Mouse (Mus musculus) heart, embryonic 10.5 days (tissue): ENCODE data around the gene Gm39566. TPM values are rescaled to one million over a fixed set of nuclear protein-coding genes. Genes with fewer than 3 reads are reported as not detected.
A peak's percentile ranks its signal among the peaks of the same experiment; 100 is the strongest.

Experiments used
- DNase-seq: peaks from one replicate; pipeline ENCODE4 v3.0.0-alpha.2; 2017; ENCODE audit warnings: low spot score
- H3K27ac ChIP-seq: fragments of 300-500 bp; sonication (generic); 2 replicates; pipeline ENCODE4 v1.5.1; 2016; ENCODE audit warnings: mild to moderate bottlenecking
- H3K27me3 ChIP-seq: fragments of 300-500 bp; sonication (generic); 2 replicates; pipeline ENCODE4 v1.6.1; 2016; ENCODE audit warnings: mild to moderate bottlenecking; ENCODE audit not compliant: poor library complexity, insufficient read depth, severe bottlenecking
- H3K36me3 ChIP-seq: fragments of 300-500 bp; sonication (generic); 2 replicates; pipeline ENCODE4 v1.6.1; 2016; ENCODE audit warnings: mild to moderate bottlenecking, moderate library complexity
- H3K4me1 ChIP-seq: fragments of 300-500 bp; sonication (generic); 2 replicates; pipeline ENCODE4 v1.6.1; 2016; ENCODE audit warnings: mild to moderate bottlenecking
- H3K4me3 ChIP-seq: fragments of 300-500 bp; sonication (generic); 2 replicates; pipeline ENCODE4 v1.5.1; 2016; ENCODE audit warnings: mild to moderate bottlenecking, moderate library complexity
- H3K9me3 ChIP-seq: fragments of 300-500 bp; sonication (generic); 2 replicates; pipeline ENCODE4 v1.6.1; 2016; ENCODE audit warnings: mild to moderate bottlenecking, moderate library complexity
- WGBS: fragments of 180-500 bp; shearing (Covaris S2); methylation state at CpG from one replicate; pipeline ENCODE4 v1.1.7; 2016; 5-methylcytosine and 5-hydroxymethylcytosine counted together
- polyA plus RNA-seq: library from polyadenylated mRNA; unstranded; fragments of >200 nt; fragmentation: Nextera tagmentation; extraction: Ambion mirVana; gene quantifications from 2 replicates; pipeline ENCODE4 v1.2.1, GENCODE M21; 2016

Gm39566 gene
- polyA plus RNA-seq, 1 experiment from 2014 or later = not detected

DNA sequence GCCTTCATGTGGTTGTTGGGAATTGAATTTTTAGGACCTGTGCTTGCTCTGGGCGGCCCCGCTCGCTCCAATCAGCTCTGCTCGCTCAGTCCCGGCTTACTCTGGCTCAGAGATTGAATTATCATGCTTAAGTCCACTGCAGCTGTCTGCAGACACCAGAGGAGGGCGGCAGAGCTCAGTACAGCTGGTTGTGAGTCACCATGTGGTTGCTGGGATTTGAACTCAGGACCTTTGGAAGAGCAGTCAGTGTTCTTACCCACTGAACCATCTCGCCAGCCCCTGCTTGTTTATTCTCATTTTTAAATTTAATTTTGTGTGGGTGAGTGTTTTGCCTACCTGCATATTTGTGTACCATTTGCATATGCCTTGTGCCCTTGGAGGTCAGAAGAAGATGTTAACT lies 51.5 kb downstream of the Gm39566 start:
- DNase-seq = no peak
- Histone ChIP-seq H3K4me3 (no peak overlapping the region), H3K9me3 (no peaks in the 10 kb centered on the region), H3K27ac (no peak overlapping the region), H3K36me3 (no peaks in the 10 kb centered on the region), H3K4me1 (peaks cover 51% of the 10 kb centered on the region), H3K27me3 (no peaks in the 10 kb centered on the region)
- 67% methylated on average over 7 of the region's 7 CpGs for WGBS

GRCm38 (mm10) chr11:69761868-69762267 lies 53.2 kb downstream of the Gm39566 start, which contains the start of gene Slc35g3:
Gene Slc35g3 (minus strand): TSS chr11:69761968.
- Histone ChIP-seq H3K27me3 (no peaks in the 10 kb centered on the region), H3K4me3 (no peak within 1 kb of the TSS), H3K9me3 (no peaks in the 10 kb centered on the region), H3K27ac (peak within 1 kb of the TSS; percentile 97; the same call in 1 of the 2 replicates), H3K4me1 (peaks cover 43% of the 10 kb centered on the region), H3K36me3 (no peaks in the 10 kb centered on the region)
- 68% methylated on average over 1 of the region's 1 CpGs for WGBS
- peak; percentile 39 for DNase-seq

Other genes with a start within 250 kb of the Gm39566 start
- gene Wrap53, start 235.0 kb downstream of the Gm39566 start, polyA plus RNA-seq = 27.2 and 32.4 TPM in 2 replicates
- 104 and 161 TPM in 2 replicates for gene Trp53, start 234.9 kb downstream of the Gm39566 start, polyA plus RNA-seq
- 15.6 and 24.1 TPM in 2 replicates for gene Atp1b2, start 209.4 kb downstream of the Gm39566 start, polyA plus RNA-seq
- 0.25 and 7.5 TPM in 2 replicates for gene Shbg, start 197.4 kb downstream of the Gm39566 start, polyA plus RNA-seq
- gene Sat2, start 193.3 kb downstream of the Gm39566 start, polyA plus RNA-seq = 18.8 and 21.8 TPM in 2 replicates
- 31.5 and 44.7 TPM in 2 replicates for gene Fxr2, start 182.3 kb downstream of the Gm39566 start, polyA plus RNA-seq
- gene Sox15, start 160.0 kb downstream of the Gm39566 start, polyA plus RNA-seq = 0.15 TPM in 1 of 2 replicates, not detected in the other
- gene Mpdu1, start 152.7 kb downstream of the Gm39566 start, polyA plus RNA-seq = 62.1 and 63.7 TPM in 2 replicates
- gene Cd68, start 149.1 kb downstream of the Gm39566 start, polyA plus RNA-seq = 2.0 and 4.4 TPM in 2 replicates
- gene Eif4a1, start 142.9 kb downstream of the Gm39566 start, polyA plus RNA-seq = 481 and 586 TPM in 2 replicates
- 95.3 and 108 TPM in 2 replicates for gene Senp3, start 133.2 kb downstream of the Gm39566 start, polyA plus RNA-seq
- 0.25 TPM in 1 of 2 replicates, not detected in the other for gene Tnfsf13, start 129.5 kb downstream of the Gm39566 start, polyA plus RNA-seq
- gene Tnfsf12, start 119.4 kb downstream of the Gm39566 start, polyA plus RNA-seq = 3.0 and 4.7 TPM in 2 replicates
- 1.8 and 2.2 TPM in 2 replicates for gene Tnfsfm13, start 119.2 kb downstream of the Gm39566 start, polyA plus RNA-seq
- gene Polr2a, start 56.7 kb downstream of the Gm39566 start, polyA plus RNA-seq = 24.9 and 29.6 TPM in 2 replicates
- gene Slc35g3, start 53.3 kb downstream of the Gm39566 start, polyA plus RNA-seq = 0.16 TPM in 1 of 2 replicates, not detected in the other
- 1.7 and 2.4 TPM in 2 replicates for gene Zbtb4, start 49.4 kb downstream of the Gm39566 start, polyA plus RNA-seq
- gene Chrnb1, start 19.4 kb downstream of the Gm39566 start, polyA plus RNA-seq = 3.9 and 4.9 TPM in 2 replicates
- 0.97 and 1.1 TPM in 2 replicates for gene Fgf11, start 13.4 kb downstream of the Gm39566 start, polyA plus RNA-seq
- gene Tmem102, start 9.7 kb downstream of the Gm39566 start, polyA plus RNA-seq = 1.5 and 1.8 TPM in 2 replicates
- 0.08 TPM in 1 of 2 replicates, not detected in the other for gene Spem2, start 3.2 kb upstream of the Gm39566 start, polyA plus RNA-seq
- not detected in 2 replicates for gene Spem1, start 6.9 kb upstream of the Gm39566 start, polyA plus RNA-seq
- gene Nlgn2, start 22.5 kb upstream of the Gm39566 start, polyA plus RNA-seq = 1.3 and 3.7 TPM in 2 replicates
- gene Tmem256, start 23.2 kb upstream of the Gm39566 start, polyA plus RNA-seq = 294 and 327 TPM in 2 replicates
- gene Plscr3, start 31.1 kb upstream of the Gm39566 start, polyA plus RNA-seq = 72.7 and 74.5 TPM in 2 replicates
- 0.28 and 1.2 TPM in 2 replicates for gene Tnk1, start 43.4 kb upstream of the Gm39566 start, polyA plus RNA-seq
- not detected in 2 replicates for gene Tmem95, start 62.7 kb upstream of the Gm39566 start, polyA plus RNA-seq
- 5.0 and 6.2 TPM in 2 replicates for gene Kctd11, start 66.1 kb upstream of the Gm39566 start, polyA plus RNA-seq
- 10.6 and 16.2 TPM in 2 replicates for gene Acap1, start 80.2 kb upstream of the Gm39566 start, polyA plus RNA-seq
- gene 2810408A11Rik, start 85.7 kb upstream of the Gm39566 start, polyA plus RNA-seq = 5.5 and 8.7 TPM in 2 replicates
- gene Neurl4, start 85.8 kb upstream of the Gm39566 start, polyA plus RNA-seq = 8.3 and 12.7 TPM in 2 replicates
- gene Gps2, start 98.6 kb upstream of the Gm39566 start, polyA plus RNA-seq = 55.2 and 69.4 TPM in 2 replicates
- gene Eif5a, start 106.7 kb upstream of the Gm39566 start, polyA plus RNA-seq = 2,011 and 2,470 TPM in 2 replicates
- 1.8 and 2.1 TPM in 2 replicates for gene Ybx2, start 120.5 kb upstream of the Gm39566 start, polyA plus RNA-seq
- 17.8 and 24.1 TPM in 2 replicates for gene Slc2a4, start 132.9 kb upstream of the Gm39566 start, polyA plus RNA-seq
- 4.7 and 22.3 TPM in 2 replicates for gene Cldn7, start 149.5 kb upstream of the Gm39566 start, polyA plus RNA-seq
- 20.5 and 23.8 TPM in 2 replicates for gene Ctdnep1, start 165.9 kb upstream of the Gm39566 start, polyA plus RNA-seq
- 135 and 147 TPM in 2 replicates for gene Elp5, start 167.2 kb upstream of the Gm39566 start, polyA plus RNA-seq
- 365 and 379 TPM in 2 replicates for gene Gabarap, start 175.8 kb upstream of the Gm39566 start, polyA plus RNA-seq
- gene Phf23, start 180.5 kb upstream of the Gm39566 start, polyA plus RNA-seq = 51.8 and 73.3 TPM in 2 replicates
- 29.5 and 40.3 TPM in 2 replicates for gene Dvl2, start 185.3 kb upstream of the Gm39566 start, polyA plus RNA-seq
- 79.1 and 102 TPM in 2 replicates for gene Acadvl, start 200.1 kb upstream of the Gm39566 start, polyA plus RNA-seq
- 5.7 and 9.3 TPM in 2 replicates for gene Dlg4, start 201.6 kb upstream of the Gm39566 start, polyA plus RNA-seq
- gene Asgr1, start 238.8 kb upstream of the Gm39566 start, polyA plus RNA-seq = 0.23 and 0.93 TPM in 2 replicates